Mouse (Mus musculus) gastrocnemius, postnatal 25 days (tissue): ENCODE results near the gene Pkn3. TPM values are rescaled to one million over a fixed set of nuclear protein-coding genes. Genes with fewer than 3 reads are reported as not detected.

Experiments
- DNase-seq: peaks from one replicate; pipeline ENCODE4 v3.0.0; 2022
- total RNA-seq, 2 experiments: library from RNA; stranded (reverse); gene quantifications; 1 replicate in 1 of 2; 2 replicates in 1 of 2; pipeline ENCODE4 v1.2.3; 2021

Gene Pkn3
- total RNA-seq, 2 experiments from 2014 or later: 3.8 to 5.4 TPM

- no peak for DNase-seq
Measured at GRCm38 (mm10) chr2:30063235-30063634, 14.2 kb upstream of the Pkn3 start.

DNA sequence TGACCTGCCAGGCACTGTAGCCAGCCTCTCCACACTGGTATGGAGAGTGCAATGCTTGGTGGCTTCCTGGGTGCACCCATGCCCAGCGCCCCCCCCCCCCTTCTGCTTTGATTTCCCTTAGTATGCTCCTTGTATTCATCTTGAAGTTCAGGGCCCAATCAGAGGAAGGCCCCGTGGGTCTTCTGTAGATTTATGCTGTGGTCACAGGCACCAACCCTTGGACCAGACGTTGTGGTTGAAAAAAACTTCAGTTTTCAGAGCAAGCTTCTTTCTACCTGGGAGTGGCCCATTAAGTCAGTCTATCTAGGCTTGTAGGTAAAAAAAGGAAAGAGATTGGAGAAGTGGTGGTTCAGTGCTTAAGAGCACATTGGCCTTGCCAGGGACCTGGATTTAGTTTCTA is 13.7 kb upstream of the Pkn3 start:
- DNase-seq: no peak

DNA sequence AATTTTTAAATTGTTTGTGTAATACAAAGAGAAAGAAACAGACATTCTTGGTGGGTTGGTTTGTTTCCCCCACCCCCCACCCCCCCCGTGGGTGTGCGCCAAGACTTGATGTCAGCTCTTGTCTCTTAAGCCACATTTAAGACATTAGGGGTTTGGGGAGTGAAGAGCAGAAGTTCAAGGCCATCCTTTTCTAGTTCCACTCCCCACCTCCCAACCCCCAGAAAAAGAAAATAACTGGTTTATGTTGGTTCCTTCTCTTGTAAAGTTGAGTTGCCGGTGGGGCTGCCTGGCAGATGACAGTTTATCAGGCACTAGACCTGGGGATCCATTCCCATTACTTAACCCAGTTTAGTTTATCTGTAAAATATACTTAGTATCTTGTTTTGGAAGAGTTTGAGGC is 13.2 kb upstream of the Pkn3 start:
- no peak for DNase-seq

- DNase-seq: peak; percentile 98
Measured at GRCm38 (mm10) chr2:30066046-30066901, 11.2 kb upstream of the Pkn3 start.

- peak; percentile 38 for DNase-seq
Measured at GRCm38 (mm10) chr2:30067031-30067888, 10.2 kb upstream of the Pkn3 start.

- no peak for DNase-seq
Measured at GRCm38 (mm10) chr2:30067962-30068361, 9.5 kb upstream of the Pkn3 start.

DNA sequence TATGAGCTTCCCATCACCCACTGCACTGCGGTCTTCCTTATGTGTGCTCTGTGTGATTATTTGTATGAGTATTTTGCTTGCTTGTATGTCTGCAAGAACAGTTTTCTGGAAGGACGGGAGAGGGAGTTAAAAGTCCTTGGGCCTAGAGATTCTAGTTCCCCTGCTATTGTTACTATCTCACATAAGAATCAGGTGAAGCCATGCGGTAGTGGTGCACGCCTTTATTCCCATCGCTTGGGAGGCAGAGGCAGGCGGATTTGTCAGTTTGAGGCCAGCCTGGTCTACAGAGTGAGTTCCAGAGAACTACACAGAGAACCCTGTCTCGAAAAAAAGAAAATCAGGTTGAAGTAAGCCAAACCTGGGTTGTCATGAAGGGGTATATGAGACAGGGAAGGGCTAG is 4.6 kb upstream of the Pkn3 start:
- DNase-seq: no peak

DNA sequence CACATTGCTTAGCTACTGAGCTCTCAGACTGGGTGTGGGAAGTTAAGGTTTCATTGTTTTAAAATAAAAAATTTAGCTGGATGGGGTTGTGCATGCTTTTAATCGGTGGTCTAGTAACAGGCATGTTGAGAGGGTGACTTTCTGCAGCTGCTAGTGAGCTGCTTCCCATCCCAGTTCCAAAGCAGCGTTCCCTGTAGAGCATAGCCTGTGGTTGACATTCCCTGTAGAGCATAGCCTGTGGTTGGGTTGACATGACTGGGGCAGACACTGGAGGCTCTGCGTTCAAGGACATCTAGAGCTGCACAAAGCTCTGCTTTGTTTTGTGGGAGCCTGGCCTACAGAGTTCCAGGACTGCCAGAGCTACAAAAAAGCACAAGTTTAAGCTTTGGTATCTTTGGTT is 4.2 kb upstream of the Pkn3 start:
- no peak for DNase-seq

DNA sequence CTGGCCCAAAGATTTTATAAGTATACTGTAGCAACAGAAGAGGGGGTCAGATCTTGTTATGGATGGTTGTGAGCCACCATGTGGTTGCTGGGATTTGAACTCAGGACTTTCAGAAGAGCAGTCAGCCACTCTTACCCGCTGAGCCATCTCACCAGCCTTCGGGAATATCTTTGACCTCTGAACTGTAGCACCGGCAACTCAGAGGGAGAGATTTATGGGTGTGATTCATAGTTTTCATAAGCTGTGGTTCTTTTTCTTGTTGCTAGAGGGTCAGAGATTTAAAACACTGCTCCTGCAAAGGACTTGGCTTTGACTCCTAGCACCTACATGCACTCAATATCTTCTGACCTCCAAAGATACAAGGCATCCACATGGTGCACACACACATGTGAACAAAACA is 1.9 kb upstream of the Pkn3 start:
- no peak for DNase-seq

DNA sequence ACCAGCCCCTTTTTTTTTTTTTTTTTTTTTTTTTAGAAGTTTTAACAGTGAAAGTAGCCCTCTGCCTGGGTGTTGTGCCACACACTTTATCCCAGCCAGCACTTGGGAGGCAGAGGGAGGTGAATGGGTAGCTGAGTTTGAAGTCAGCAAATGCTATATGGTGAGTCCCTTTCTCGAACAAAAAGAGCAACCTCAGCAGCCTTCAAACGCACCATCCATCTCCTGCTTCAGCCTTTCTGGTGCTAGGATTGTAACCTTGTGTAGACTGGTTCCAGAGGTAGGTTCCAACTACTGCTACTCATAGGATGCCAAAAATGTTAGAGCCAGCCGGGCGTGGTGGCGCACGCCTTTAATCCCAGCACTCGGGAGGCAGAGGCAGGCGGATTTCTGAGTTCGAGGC is 1.0 kb upstream of the Pkn3 start:
- DNase-seq: no peak

GRCm38 (mm10) chr2:30076959-30077358 is 525 bp upstream of the Pkn3 start:
- no peak for DNase-seq

- peak; percentile 44 for DNase-seq
Measured at GRCm38 (mm10) chr2:30078349-30078712, 847 bp downstream of the Pkn3 start.

- DNase-seq: no peak
Measured at GRCm38 (mm10) chr2:30078760-30079159, 1.3 kb downstream of the Pkn3 start.

GRCm38 (mm10) chr2:30080181-30080800 is 2.8 kb downstream of the Pkn3 start:
- DNase-seq: no peak

GRCm38 (mm10) chr2:30084113-30084512 is 6.6 kb downstream of the Pkn3 start:
- DNase-seq: no peak

DNA sequence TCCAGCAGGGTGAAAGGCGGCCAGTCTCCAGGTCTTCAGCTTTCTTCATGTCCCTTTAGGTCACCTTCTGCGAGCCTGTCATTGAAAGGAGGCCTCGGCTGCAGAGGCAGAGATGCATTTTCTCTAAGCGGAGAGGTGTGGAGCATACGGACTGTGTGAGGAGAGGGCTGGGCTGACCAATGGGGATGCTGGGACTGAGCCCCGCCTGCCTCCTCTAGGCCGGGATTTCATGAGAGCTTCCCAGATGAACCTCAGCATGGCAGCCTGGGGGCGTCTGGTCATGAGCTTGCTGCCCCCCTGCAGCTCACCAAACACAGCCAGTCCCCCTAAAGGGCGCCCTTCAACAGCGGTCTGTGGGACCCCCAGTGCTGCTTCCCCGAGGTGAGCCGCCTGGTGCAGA is 7.1 kb downstream of the Pkn3 start:
- DNase-seq: no peak

DNA sequence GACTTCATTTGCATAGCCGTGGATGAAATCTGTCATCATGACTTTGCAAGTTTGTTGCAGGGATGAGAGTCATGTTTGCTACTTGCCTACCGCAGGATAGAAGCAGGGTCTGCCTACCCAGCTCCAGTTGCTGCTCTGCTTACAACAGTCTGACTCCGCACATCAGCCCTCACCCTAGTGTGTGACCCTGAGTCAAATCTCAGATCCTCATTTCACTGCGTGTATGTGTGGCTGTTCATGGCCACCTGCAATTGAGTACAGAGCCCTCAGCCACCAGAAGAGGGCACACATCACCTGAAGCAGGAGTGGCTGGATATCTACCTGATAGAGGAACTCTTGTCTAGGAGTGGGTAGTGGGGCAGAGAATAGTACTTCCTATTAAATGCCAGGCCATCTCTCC is 9.8 kb downstream of the Pkn3 start:
- no peak for DNase-seq

- DNase-seq: no peak
Measured at GRCm38 (mm10) chr2:30091521-30091920, 14.0 kb downstream of the Pkn3 start.

DNA sequence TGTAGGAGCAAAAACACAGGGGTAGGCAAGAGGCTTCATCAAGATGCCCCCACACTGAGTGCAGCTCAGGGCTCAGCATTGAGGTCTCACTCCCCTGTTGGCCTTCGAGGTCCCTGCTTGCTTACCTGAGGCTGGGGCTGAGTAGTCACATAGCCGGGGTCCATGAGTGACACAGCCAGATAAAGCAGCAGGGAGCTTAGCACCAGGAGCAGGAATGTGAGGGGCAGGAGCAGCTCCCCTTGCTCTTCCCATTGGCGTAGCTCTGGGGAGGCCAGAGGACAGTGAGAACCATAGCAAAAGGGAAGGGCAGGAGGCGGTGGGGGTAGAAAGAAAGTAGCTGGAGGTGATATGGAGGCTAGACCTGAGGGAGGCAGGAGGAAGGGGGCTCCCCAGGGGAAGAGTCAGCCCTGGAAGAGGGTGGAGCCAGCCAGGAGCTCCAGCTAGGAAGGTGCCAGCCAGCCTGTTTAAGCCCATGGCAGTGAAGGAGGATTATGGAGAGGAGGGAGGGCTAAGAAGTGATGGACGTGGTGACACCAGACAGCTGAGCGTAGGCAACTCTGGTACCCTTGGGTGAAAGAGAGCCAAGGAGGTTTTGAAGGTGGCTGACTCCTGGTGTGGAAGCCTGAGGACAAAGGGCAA is 14.9 kb downstream of the Pkn3 start:
- DNase-seq: no peak

- peak; percentile 95 for DNase-seq
Measured at GRCm38 (mm10) chr2:30093471-30094207, 16.2 kb downstream of the Pkn3 start, which contains the start of gene Zdhhc12. Zdhhc12 (minus strand) TSS chr2:30093648.

- DNase-seq: no peak
Measured at GRCm38 (mm10) chr2:30094208-30094588, 16.7 kb downstream of the Pkn3 start.
